Mouse (Mus musculus): ENCODE data around the gene Npc2. TPM values are rescaled to one million over a fixed set of nuclear protein-coding genes. Genes with fewer than 3 reads are reported as not detected.

Npc2 gene
- polyA plus RNA-seq, 1 experiment from 2014 or later = 23.5 TPM

GRCm38 (mm10) chr12:84776229-84776628 is 3.3 kb upstream of the Npc2 start:
- Histone ChIP-seq H3K9me3 (replicated peaks) (no peaks in the 10 kb centered on the region), H3K36me3 (peaks cover 12% of the 10 kb centered on the region), H3K9ac (no peak overlapping the region), H3K4me2 (no peak overlapping the region), H3K27ac (no peak overlapping the region), H3K4me3 (replicated peaks) (no peak overlapping the region), H3K27me3 (no peaks in the 10 kb centered on the region), H3K4me1 (replicated peaks) (peaks cover 32% of the 10 kb centered on the region)
- no peak for DNase-seq
- ATAC-seq (ENCODE audit: low read depth) = no peak

GRCm38 (mm10) chr12:84774376-84774775 is 1.4 kb upstream of the Npc2 start:
- no peaks in the 10 kb centered on the region for H3K9me3 ChIP-seq (replicated peaks)
- no peaks in the 10 kb centered on the region for H3K27me3 ChIP-seq
- WGBS (ENCODE audit: insufficient replicate concordance) = 60% methylated on average over 6 of the region's 6 CpGs
- H3K4me2 ChIP-seq = peak overlapping the region; percentile 89
- H3K9ac ChIP-seq = peak overlapping the region; percentile 86
- peaks cover 12% of the 10 kb centered on the region for H3K36me3 ChIP-seq
- peak; percentile 16 for ATAC-seq (ENCODE audit: low read depth)
- H3K4me3 ChIP-seq (replicated peaks) = peak overlapping the region; percentile 89
- peak overlapping the region; percentile 96 for H3K27ac ChIP-seq
- H3K4me1 ChIP-seq (replicated peaks) = peaks cover 49% of the 10 kb centered on the region
- peak; percentile 34 for DNase-seq

GRCm38 (mm10) chr12:84773476-84773875 is 524 bp upstream of the Npc2 start:
- Histone ChIP-seq H3K4me2 (peak overlapping the region; percentile 89), H3K36me3 (peaks cover 12% of the 10 kb centered on the region), H3K9ac (peak overlapping the region; percentile 86), H3K9me3 (replicated peaks) (no peaks in the 10 kb centered on the region), H3K4me1 (replicated peaks) (peaks cover 51% of the 10 kb centered on the region), H3K4me3 (replicated peaks) (peak overlapping the region; percentile 89), H3K27me3 (no peaks in the 10 kb centered on the region), H3K27ac (peak overlapping the region; percentile 96)
- ATAC-seq (ENCODE audit: low read depth) (no peak; the same call in none of the 2 replicates), DNase-seq (peak; percentile 56)
- WGBS (ENCODE audit: insufficient replicate concordance) = under 1% methylated on average over 20 of the region's 20 CpGs

DNA sequence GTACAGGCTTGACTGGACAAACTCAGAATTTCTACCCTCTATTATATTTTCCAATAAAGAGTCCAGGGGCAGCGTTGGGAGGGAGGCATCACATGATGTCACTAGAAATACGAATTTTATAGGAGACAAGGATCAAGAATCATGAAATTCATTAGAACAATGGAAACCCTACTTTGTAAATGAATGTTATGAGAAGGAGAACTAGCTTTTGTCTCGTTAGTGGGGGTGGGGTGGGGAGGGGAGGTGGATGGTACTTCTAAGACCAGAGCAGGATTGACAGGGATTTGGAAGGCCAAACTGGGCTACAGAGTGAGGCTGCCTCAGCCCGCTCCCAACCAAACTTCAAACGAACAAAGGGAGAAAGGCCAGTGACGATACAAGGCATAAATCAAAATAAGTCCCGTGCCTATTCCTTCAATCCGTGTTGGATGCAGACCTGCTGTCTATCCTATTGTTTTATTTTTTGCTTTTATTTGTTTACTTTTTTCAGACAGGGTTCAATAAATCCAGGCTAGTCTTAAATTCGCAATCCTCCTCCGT is 901 bp downstream of the Npc2 start:
- ATAC-seq (ENCODE audit: low read depth) = no peak
- no peak for DNase-seq
- Histone ChIP-seq H3K9me3 (replicated peaks) (no peaks in the 10 kb centered on the region), H3K9ac (peak overlapping the region; percentile 84), H3K27ac (peak overlapping the region; percentile 96), H3K36me3 (peaks cover 12% of the 10 kb centered on the region), H3K4me1 (replicated peaks) (peaks cover 60% of the 10 kb centered on the region), H3K27me3 (no peaks in the 10 kb centered on the region), H3K4me3 (replicated peaks) (peak overlapping the region; percentile 89), H3K4me2 (peak overlapping the region; percentile 89)
- 6% methylated on average over 10 of the region's 10 CpGs for WGBS (ENCODE audit: insufficient replicate concordance)

- no peak for DNase-seq
These were observed 3.3 kb downstream of the Npc2 start for GRCm38 (mm10) chr12:84769624-84770023.

GRCm38 (mm10) chr12:84767510-84767909 is 5.4 kb downstream of the Npc2 start:
- H3K36me3 ChIP-seq = peaks cover 26% of the 10 kb centered on the region
- H3K9me3 ChIP-seq (replicated peaks) = no peaks in the 10 kb centered on the region
- H3K4me3 ChIP-seq (replicated peaks) = no peak overlapping the region
- ATAC-seq (ENCODE audit: low read depth) = no peak
- H3K9ac ChIP-seq = no peak overlapping the region
- WGBS (ENCODE audit: insufficient replicate concordance) = 61% methylated on average over 6 of the region's 6 CpGs
- H3K4me2 ChIP-seq = no peak overlapping the region
- H3K4me1 ChIP-seq (replicated peaks) = peaks cover 58% of the 10 kb centered on the region
- H3K27ac ChIP-seq = no peak overlapping the region
- DNase-seq = no peak
- no peaks in the 10 kb centered on the region for H3K27me3 ChIP-seq

More at GRCm38 (mm10) chr12:84769624-84770023, 3.3 kb downstream of the Npc2 start:
- Histone ChIP-seq H3K9ac (no peak overlapping the region), H3K4me1 (replicated peaks) (peaks cover 67% of the 10 kb centered on the region), H3K36me3 (peaks cover 10% of the 10 kb centered on the region), H3K27me3 (no peaks in the 10 kb centered on the region), H3K4me3 (replicated peaks) (no peak overlapping the region), H3K4me2 (no peak overlapping the region), H3K27ac (0 out of 2 replicates have a peak overlapping the region, but pooled peaks have one; percentile 2), H3K9me3 (replicated peaks) (no peaks in the 10 kb centered on the region)
- ATAC-seq (ENCODE audit: low read depth) = no peak
- 70% methylated on average over 7 of the region's 7 CpGs for WGBS (ENCODE audit: insufficient replicate concordance)

DNA sequence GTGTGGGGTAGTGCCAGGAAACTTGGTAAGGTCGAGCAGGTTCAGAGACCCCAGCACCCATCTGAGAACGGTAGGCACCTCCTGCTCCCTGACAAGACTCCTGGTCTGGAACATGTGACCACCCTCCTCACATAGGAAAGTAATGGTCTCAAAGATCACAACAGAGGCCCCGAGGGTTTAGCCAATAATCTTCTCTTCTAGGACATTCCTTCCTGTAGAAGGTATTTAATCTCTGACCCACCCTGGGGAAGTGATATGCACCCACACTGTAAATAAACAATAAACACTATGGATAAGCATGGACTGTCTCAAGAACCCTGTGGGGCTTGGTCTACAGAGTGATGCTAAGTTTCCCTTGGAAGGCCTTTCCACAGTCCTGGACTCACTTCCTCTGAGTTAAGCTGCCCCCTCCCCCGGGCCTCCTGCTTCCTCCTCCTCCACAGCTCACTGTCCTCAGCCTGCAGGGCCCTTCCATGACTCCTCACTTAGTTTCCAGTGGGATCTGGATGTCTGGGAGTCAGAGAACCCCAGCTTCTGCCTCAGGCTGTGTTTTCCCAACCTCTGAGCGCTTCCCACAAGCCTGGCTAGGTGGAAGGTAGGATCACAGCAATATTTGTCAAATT is 6.7 kb downstream of the Npc2 start:
- Histone ChIP-seq H3K4me3 (replicated peaks) (no peak overlapping the region), H3K4me1 (replicated peaks) (peaks cover 53% of the 10 kb centered on the region), H3K4me2 (no peak overlapping the region), H3K27me3 (no peaks in the 10 kb centered on the region), H3K27ac (no peak overlapping the region), H3K36me3 (peaks cover 26% of the 10 kb centered on the region), H3K9ac (no peak overlapping the region), H3K9me3 (replicated peaks) (no peaks in the 10 kb centered on the region)
- DNase-seq = no peak
- WGBS (ENCODE audit: insufficient replicate concordance) = 61% methylated on average over 5 of the region's 5 CpGs
- no peak for ATAC-seq (ENCODE audit: low read depth)

DNA sequence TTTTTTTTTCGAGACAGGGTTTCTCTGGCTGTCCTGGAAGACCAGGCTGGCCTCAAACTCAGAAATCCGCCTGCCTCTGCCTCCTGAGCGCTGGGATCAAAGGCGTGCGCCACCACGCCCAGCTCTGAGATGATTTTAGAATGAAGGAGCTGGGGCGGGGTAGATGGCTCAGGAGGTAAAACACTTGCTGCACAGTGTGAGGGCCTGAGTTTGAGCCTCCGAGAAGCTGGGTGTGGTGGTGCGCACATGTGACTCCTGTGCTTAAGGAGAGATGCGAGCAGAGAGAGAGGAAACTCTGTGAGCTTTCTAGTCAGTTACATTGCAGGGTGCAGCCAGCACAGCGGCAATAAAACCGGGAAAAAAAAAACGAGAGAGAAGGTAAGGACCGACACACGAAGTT is 7.4 kb downstream of the Npc2 start:
- Histone ChIP-seq H3K4me1 (replicated peaks) (peaks cover 46% of the 10 kb centered on the region), H3K9me3 (replicated peaks) (no peaks in the 10 kb centered on the region), H3K4me3 (replicated peaks) (no peak overlapping the region), H3K27ac (no peak overlapping the region), H3K9ac (no peak overlapping the region), H3K27me3 (no peaks in the 10 kb centered on the region), H3K4me2 (no peak overlapping the region), H3K36me3 (peaks cover 29% of the 10 kb centered on the region)
- WGBS (ENCODE audit: insufficient replicate concordance) = 84% methylated on average over 15 of the region's 15 CpGs
- DNase-seq (no peak), ATAC-seq (ENCODE audit: low read depth) (no peak)

- WGBS (ENCODE audit: insufficient replicate concordance) = 80% methylated on average over 7 of the region's 7 CpGs
- no peak overlapping the region for H3K4me2 ChIP-seq
- no peak overlapping the region for H3K27ac ChIP-seq
- H3K27me3 ChIP-seq = no peaks in the 10 kb centered on the region
- no peak overlapping the region for H3K9ac ChIP-seq
- DNase-seq (no peak), ATAC-seq (ENCODE audit: low read depth) (no peak)
- H3K36me3 ChIP-seq = peaks cover 36% of the 10 kb centered on the region
- peaks cover 41% of the 10 kb centered on the region for H3K4me1 ChIP-seq (replicated peaks)
- H3K4me3 ChIP-seq (replicated peaks) = no peak overlapping the region
- H3K9me3 ChIP-seq (replicated peaks) = no peaks in the 10 kb centered on the region
These were observed 8.2 kb downstream of the Npc2 start for GRCm38 (mm10) chr12:84764756-84765155.

GRCm38 (mm10) chr12:84763577-84764218 is 9.3 kb downstream of the Npc2 start:
- ATAC-seq (ENCODE audit: low read depth) = no peak

GRCm38 (mm10) chr12:84762532-84762931 is 10.4 kb downstream of the Npc2 start:
- peaks cover 47% of the 10 kb centered on the region for H3K36me3 ChIP-seq
- H3K9ac ChIP-seq = no peak overlapping the region
- no peak overlapping the region for H3K4me2 ChIP-seq
- WGBS (ENCODE audit: insufficient replicate concordance) = 69% methylated on average over 5 of the region's 5 CpGs
- 0 out of 2 replicates have a peak overlapping the region, but pooled peaks have one; percentile 29 for H3K27ac ChIP-seq
- no peak overlapping the region for H3K4me3 ChIP-seq (replicated peaks)
- no peaks in the 10 kb centered on the region for H3K9me3 ChIP-seq (replicated peaks)
- peaks cover 33% of the 10 kb centered on the region for H3K4me1 ChIP-seq (replicated peaks)
- H3K27me3 ChIP-seq = no peaks in the 10 kb centered on the region
- ATAC-seq (ENCODE audit: low read depth) (no peak), DNase-seq (no peak)

More at GRCm38 (mm10) chr12:84763577-84764218, 9.3 kb downstream of the Npc2 start:
- peaks cover 42% of the 10 kb centered on the region for H3K36me3 ChIP-seq
- no peak overlapping the region for H3K4me2 ChIP-seq
- H3K9me3 ChIP-seq (replicated peaks) = no peaks in the 10 kb centered on the region
- WGBS (ENCODE audit: insufficient replicate concordance) = 73% methylated on average over 13 of the region's 13 CpGs
- DNase-seq = no peak
- H3K27ac ChIP-seq = no peak overlapping the region
- no peak overlapping the region for H3K9ac ChIP-seq
- H3K4me3 ChIP-seq (replicated peaks) = no peak overlapping the region
- peaks cover 38% of the 10 kb centered on the region for H3K4me1 ChIP-seq (replicated peaks)
- no peaks in the 10 kb centered on the region for H3K27me3 ChIP-seq

Measured in liver, embryonic 13.5 days (tissue).